Mouse (Mus musculus) C2C12 (cell line): ENCODE data around the gene Fam161b.

Experiments used
- CTCF ChIP-seq: IDR thresholded peaks from one replicate; pipeline ENCODE4 v1.5.1; 2011; ENCODE audit not compliant: control insufficient read depth, insufficient read depth, insufficient read length
- USF1 ChIP-seq: IDR thresholded peaks from one replicate; pipeline ENCODE4 v1.6.1; 2011; ENCODE audit warnings: low read depth, mild to moderate bottlenecking, control low read depth, moderate library complexity

- no peak for TF ChIP-seq CTCF
- no peak for TF ChIP-seq USF1
Measured at GRCm38 (mm10) chr12:84392681-84393080, 31.0 kb upstream of the Fam161b start.
